Mouse (Mus musculus): ENCODE measurements around the gene 2310033P09Rik. TPM values are rescaled to one million over a fixed set of nuclear protein-coding genes. Genes with fewer than 3 reads are reported as not detected.
"Not testable (repeated sequence)": the region's sequence is repeated elsewhere in the genome, so short reads cannot be mapped to it uniquely, and the experiment has no call there.

The 2310033P09Rik gene
- polyA plus RNA-seq, 1 experiment from 2014 or later, result 24.1 TPM

GRCm38 (mm10) chr11:59202081-59202995 lies 5.8 kb upstream of the 2310033P09Rik start, which contains the start of gene Mrpl55:
Gene Mrpl55 (plus strand): TSS chr11:59202486.
- under 1% methylated on average over 63 of the region's 63 CpGs for WGBS
- ATAC-seq, result peak; percentile 91

GRCm38 (mm10) chr11:59209003-59209441 lies 901 bp downstream of the 2310033P09Rik start:
- Histone ChIP-seq H3K36me3 (ENCODE audit: control insufficient read depth, insufficient read depth) (peaks cover 49% of the 10 kb centered on the region), H3K9me3 (ENCODE audit: control insufficient read depth) (no peaks in the 10 kb centered on the region), H3K4me1 (replicated peaks; ENCODE audit: control insufficient read depth, insufficient read depth, low read length) (0 out of 2 replicates have a peak, but pooled peaks cover 3% of the 10 kb centered on the region), H3K27ac (ENCODE audit: low read depth, low read length) (peak overlapping the region; percentile 97), H3K27me3 (replicated peaks; ENCODE audit: control insufficient read depth, insufficient read depth, low read length) (no peaks in the 10 kb centered on the region), H3K9ac (ENCODE audit: low read depth, low read length) (peak overlapping the region; percentile 83), H3K4me3 (ENCODE audit: low read depth, low read length) (peak overlapping the region; percentile 90), H3K4me2 (replicated peaks; ENCODE audit: low read depth) (peak overlapping the region; percentile 85)
- ATAC-seq, result peak; percentile 68
- WGBS, result 8% methylated on average over 18 of the region's 18 CpGs
- peak; percentile 86 for TF ChIP-seq CTCF (IDR thresholded peaks at IDR 0.05; ENCODE audit: low read depth)

More at GRCm38 (mm10) chr11:59202081-59202995, 5.8 kb upstream of the 2310033P09Rik start, which contains the start of gene Mrpl55:
- TF ChIP-seq CTCF (IDR thresholded peaks at IDR 0.05; ENCODE audit: low read depth), result no peak
- Histone ChIP-seq H3K4me3 (ENCODE audit: low read depth, low read length) (peak within 1 kb of the TSS; percentile 92), H3K36me3 (ENCODE audit: control insufficient read depth, insufficient read depth) (peaks cover 23% of the 10 kb centered on the region), H3K9ac (ENCODE audit: low read depth, low read length) (peak within 1 kb of the TSS; percentile 81), H3K4me1 (replicated peaks; ENCODE audit: control insufficient read depth, insufficient read depth, low read length) (peaks cover 9% of the 10 kb centered on the region; the same call in 1 of the 2 replicates), H3K9me3 (ENCODE audit: control insufficient read depth) (no peaks in the 10 kb centered on the region), H3K27me3 (replicated peaks; ENCODE audit: control insufficient read depth, insufficient read depth, low read length) (no peaks in the 10 kb centered on the region), H3K27ac (ENCODE audit: low read depth, low read length) (peak within 1 kb of the TSS; percentile 64), H3K4me2 (replicated peaks; ENCODE audit: low read depth) (peak within 1 kb of the TSS; percentile 87)

- no peak for ATAC-seq
- H3K4me1 ChIP-seq (replicated peaks; ENCODE audit: control insufficient read depth, insufficient read depth, low read length), result 0 out of 2 replicates have a peak, but pooled peaks cover 3% of the 10 kb centered on the region
- peak overlapping the region; percentile 85 for H3K4me2 ChIP-seq (replicated peaks; ENCODE audit: low read depth)
- no peaks in the 10 kb centered on the region for H3K9me3 ChIP-seq (ENCODE audit: control insufficient read depth)
- no peaks in the 10 kb centered on the region for H3K27me3 ChIP-seq (replicated peaks; ENCODE audit: control insufficient read depth, insufficient read depth, low read length)
- whole genome bisulfite sequencing, result 52% methylated on average over 5 of the region's 5 CpGs
- TF ChIP-seq CTCF (IDR thresholded peaks at IDR 0.05; ENCODE audit: low read depth), result no peak
- peak overlapping the region; percentile 97 for H3K27ac ChIP-seq (ENCODE audit: low read depth, low read length)
- 0 out of 2 replicates have a peak overlapping the region, but pooled peaks have one; percentile 34 for H3K9ac ChIP-seq (ENCODE audit: low read depth, low read length)
- H3K36me3 ChIP-seq (ENCODE audit: control insufficient read depth, insufficient read depth), result peaks cover 49% of the 10 kb centered on the region
- peak overlapping the region; percentile 90; the same call in 1 of the 2 replicates for H3K4me3 ChIP-seq (ENCODE audit: low read depth, low read length)
Observed at GRCm38 (mm10) chr11:59209580-59209979, 1.5 kb downstream of the 2310033P09Rik start.

GRCm38 (mm10) chr11:59210020-59210419 lies 1.9 kb downstream of the 2310033P09Rik start:
- Histone ChIP-seq H3K4me2 (replicated peaks; ENCODE audit: low read depth) (no peak overlapping the region), H3K9me3 (ENCODE audit: control insufficient read depth) (no peaks in the 10 kb centered on the region), H3K4me1 (replicated peaks; ENCODE audit: control insufficient read depth, insufficient read depth, low read length) (0 out of 2 replicates have a peak, but pooled peaks cover 3% of the 10 kb centered on the region), H3K4me3 (ENCODE audit: low read depth, low read length) (no peak overlapping the region), H3K27ac (ENCODE audit: low read depth, low read length) (peak overlapping the region; percentile 97; the same call in 1 of the 2 replicates), H3K9ac (ENCODE audit: low read depth, low read length) (no peak overlapping the region), H3K27me3 (replicated peaks; ENCODE audit: control insufficient read depth, insufficient read depth, low read length) (no peaks in the 10 kb centered on the region), H3K36me3 (ENCODE audit: control insufficient read depth, insufficient read depth) (peaks cover 47% of the 10 kb centered on the region)
- no peak for ATAC-seq
- 57% methylated on average over 4 of the region's 4 CpGs for WGBS
- TF ChIP-seq CTCF (IDR thresholded peaks at IDR 0.05; ENCODE audit: low read depth), result no peak

- not testable (repeated sequence) for H3K4me1 ChIP-seq (replicated peaks; ENCODE audit: control insufficient read depth, insufficient read depth, low read length); H3K4me2 ChIP-seq (replicated peaks; ENCODE audit: low read depth); H3K27me3 ChIP-seq (replicated peaks; ENCODE audit: control insufficient read depth, insufficient read depth, low read length); H3K9me3 ChIP-seq (ENCODE audit: control insufficient read depth); H3K9ac ChIP-seq (ENCODE audit: low read depth, low read length); H3K27ac ChIP-seq (ENCODE audit: low read depth, low read length); ATAC-seq; H3K4me3 ChIP-seq (ENCODE audit: low read depth, low read length)
- H3K36me3 ChIP-seq (ENCODE audit: control insufficient read depth, insufficient read depth), result peaks cover 33% of the 10 kb centered on the region
- 80% methylated on average over 9 of the region's 9 CpGs for WGBS
Observed at GRCm38 (mm10) chr11:59211561-59211960, 3.4 kb downstream of the 2310033P09Rik start.

GRCm38 (mm10) chr11:59212320-59212719 lies 4.2 kb downstream of the 2310033P09Rik start:
- H3K9ac ChIP-seq (ENCODE audit: low read depth, low read length); H3K27me3 ChIP-seq (replicated peaks; ENCODE audit: control insufficient read depth, insufficient read depth, low read length); H3K27ac ChIP-seq (ENCODE audit: low read depth, low read length); H3K9me3 ChIP-seq (ENCODE audit: control insufficient read depth); ATAC-seq; H3K4me2 ChIP-seq (replicated peaks; ENCODE audit: low read depth); H3K4me1 ChIP-seq (replicated peaks; ENCODE audit: control insufficient read depth, insufficient read depth, low read length); H3K4me3 ChIP-seq (ENCODE audit: low read depth, low read length): not testable (repeated sequence)
- 69% methylated on average over 12 of the region's 12 CpGs for WGBS
- H3K36me3 ChIP-seq (ENCODE audit: control insufficient read depth, insufficient read depth), result peaks cover 32% of the 10 kb centered on the region

Measured in intestine, postnatal 0 days (tissue).